Mouse (Mus musculus) urinary bladder, postnatal 25 days (tissue): ENCODE measurements around the gene Tead3.
"Not testable (repeated sequence)": the region's sequence is repeated elsewhere in the genome, so short reads cannot be mapped to it uniquely, and the experiment has no call there.

ENCODE experiments used
- DNase-seq: peaks from one replicate; pipeline ENCODE4 v3.0.0; 2022; ENCODE audit warnings: low spot score

Tead3 gene

DNA sequence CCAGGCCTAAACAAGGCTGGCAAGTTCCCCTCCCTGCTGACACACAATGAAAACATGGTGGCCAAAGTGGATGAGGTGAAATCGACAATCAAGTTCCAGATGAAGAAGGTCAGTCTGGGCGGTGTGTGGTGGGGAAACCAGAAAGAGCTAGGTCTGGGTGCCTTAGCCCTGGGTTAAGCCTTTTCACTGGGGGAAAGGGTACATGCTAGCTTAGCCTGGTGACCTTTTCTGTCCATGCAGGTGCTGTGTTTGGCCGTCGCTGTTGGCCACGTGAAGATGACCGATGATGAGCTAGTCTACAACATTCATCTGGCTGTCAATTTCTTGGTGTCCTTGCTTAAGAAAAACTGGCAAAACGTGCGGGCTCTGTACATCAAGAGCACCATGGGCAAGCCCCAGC is 20.0 kb downstream of the Tead3 start:
- DNase-seq: not testable (repeated sequence)

DNA sequence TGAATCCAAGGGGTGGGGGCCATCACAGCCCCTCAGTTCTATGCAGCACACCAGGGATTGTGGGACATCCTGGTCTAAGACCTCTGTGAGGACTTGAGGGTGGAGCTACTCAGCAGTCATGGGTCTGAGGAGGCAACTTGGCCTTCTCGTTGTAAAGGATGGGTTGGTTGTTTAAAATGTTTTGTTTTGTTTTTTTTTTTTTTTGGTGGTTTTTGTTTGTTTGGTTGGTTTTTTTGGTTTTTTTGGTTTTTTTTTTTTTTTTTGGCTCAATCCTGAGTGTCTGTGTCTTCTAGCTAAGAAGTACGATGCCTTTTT is 20.4 kb downstream of the Tead3 start:
- DNase-seq: no peak

DNA sequence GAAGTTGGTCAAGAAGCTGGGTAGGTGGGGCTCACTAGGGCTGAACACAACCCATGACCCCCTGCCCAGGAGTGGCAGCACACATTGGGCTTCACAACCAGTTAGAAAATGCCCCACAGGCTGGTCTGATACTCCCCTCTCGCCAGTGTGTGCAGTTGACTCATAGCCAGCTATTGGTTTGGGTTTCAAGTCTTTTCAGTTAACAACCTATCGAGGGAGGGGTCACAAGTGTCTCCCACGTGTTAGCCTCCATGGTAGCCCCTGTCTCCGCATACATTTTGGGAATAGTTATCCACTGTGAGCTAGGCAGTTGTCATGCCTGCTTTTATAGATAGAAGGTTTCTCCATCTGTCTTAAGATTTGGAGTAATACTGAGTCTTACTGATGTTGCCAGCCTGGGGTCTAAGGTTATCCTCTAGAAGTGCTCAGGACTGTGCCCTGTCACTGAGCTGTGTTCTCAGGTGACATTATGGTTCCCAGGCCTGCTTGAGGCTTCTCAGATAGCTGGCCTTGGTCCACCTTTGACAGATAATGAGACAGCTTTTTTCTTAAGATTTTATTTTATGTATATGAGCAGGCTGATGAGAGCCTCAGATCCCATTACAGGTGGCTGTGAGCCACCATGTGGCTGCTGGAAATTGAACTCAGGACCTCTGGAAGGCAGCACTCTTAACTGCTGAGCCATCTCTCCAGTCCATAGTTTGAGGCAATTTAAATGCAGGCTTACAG is 20.9 kb downstream of the Tead3 start:
- DNase-seq: no peak

DNA sequence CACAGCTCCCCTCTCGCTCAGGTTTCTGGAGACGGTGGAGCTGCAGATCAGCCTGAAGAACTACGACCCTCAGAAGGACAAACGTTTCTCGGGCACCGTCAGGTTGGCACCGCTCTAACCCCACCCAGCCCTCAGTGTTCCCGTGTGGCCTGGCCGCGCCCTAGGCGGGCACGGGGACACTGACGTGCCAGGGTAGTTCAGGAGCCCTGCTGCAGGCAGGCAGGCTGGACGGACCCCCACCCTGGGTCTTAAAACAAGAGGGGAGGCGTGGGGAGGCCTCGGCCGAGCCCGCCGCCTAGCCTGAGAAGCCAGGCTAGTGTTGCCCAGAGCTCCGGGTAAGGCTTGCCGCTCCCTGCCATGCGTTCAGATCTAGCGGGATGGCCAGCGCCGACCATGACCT is 21.7 kb downstream of the Tead3 start:
- no peak for DNase-seq

DNA sequence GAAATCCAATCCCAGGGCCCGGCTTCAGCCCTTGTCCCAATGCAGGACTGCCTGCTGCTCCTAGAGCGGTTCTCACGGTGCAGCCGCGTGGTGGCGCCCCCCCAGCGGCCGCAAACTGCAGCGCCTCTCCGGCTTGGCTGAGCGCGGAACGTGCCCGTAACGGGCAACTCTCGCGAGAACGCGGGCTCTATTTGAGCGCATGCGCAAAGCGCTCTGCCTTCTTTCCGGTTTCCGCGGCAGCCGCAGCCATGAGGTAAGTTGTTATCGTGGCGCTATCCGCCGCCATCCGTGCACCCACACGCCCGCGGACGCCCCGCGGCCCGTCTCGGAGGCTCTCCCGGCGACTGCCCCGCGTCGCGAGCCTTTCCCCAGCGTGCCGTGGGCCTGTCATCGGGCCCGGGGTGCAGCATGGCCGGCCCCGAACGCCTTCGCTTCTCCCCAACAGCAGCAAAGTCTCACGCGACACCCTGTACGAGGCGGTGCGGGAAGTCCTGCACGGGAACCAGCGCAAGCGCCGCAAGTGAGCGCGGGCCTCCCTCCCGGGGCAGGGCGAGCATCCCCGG is 22.2 kb downstream of the Tead3 start, which contains the start of gene Rpl10a:
Rpl10a (plus strand) TSS at position 106 of the 563 bp plus-strand sequence.
- peak; percentile 98 for DNase-seq

DNA sequence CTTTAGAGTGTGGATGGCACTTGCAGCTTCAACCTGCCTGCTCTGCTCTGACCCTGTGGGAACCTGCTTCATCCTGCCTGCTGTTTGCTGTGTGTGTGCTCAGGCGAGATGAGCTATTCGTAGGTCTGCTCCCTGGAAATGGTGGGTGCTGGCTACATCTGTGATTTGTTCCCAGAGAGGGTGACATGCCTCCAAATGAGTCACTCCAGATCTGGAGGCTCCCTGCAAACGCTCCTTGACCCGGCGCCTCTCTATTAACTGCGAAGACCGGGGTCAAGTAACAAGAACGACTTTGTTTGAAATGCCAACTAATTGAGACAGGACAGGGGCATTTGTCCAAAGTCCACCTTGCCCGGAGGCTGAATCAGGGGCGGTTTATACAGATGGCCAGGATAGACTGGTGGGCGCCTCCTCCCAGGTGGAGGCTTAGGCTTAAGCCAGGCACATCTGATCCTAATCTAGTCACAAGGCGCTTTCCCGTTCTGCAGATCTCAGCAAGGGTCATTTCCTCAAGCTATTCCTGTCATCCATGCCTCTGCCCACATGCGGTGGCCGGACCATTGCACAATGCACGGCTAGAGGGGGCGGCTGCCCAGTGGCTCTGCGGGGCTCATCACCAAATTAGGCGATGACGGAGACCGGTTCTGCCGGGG is 22.8 kb downstream of the Tead3 start:
- no peak for DNase-seq

DNA sequence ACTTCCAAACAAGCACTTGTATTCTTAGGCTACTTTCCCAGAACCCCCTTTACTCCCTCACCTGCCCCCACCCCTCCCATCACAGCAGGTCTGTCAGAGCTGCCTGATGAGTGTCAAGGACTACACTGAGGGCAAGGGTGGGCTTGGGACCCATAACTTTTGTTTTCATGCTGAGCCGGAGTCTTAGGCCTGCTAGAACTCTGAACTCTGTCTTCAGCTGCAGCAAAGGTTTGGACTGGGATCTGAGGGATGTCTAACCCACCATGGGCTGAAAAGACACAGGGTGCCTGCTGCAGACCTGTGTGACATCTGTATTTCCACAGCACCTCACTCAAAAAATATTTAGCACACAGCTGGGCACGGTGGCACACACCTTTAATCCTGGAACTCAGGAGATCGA is 23.7 kb downstream of the Tead3 start:
- no peak for DNase-seq

DNA sequence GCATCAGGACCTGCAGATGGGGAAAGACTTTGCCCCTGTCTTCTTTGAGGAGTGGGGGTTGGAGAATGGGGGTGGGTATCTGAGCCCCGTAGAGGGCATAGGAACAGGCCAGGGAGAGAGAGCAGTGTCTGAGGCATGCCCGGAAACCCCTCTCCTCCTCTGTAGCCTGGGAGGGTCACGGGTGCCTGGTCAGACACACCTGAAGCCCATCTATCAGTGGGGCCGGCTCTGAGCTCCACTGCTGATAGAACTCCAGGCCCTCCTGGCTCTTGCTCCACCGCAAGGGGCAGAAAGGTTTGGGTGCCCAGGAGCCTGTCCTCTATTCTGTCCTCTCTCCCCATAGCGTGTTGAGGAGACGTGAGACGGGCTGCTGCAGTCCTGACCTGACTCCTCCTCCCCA is 24.9 kb downstream of the Tead3 start:
- no peak for DNase-seq

DNA sequence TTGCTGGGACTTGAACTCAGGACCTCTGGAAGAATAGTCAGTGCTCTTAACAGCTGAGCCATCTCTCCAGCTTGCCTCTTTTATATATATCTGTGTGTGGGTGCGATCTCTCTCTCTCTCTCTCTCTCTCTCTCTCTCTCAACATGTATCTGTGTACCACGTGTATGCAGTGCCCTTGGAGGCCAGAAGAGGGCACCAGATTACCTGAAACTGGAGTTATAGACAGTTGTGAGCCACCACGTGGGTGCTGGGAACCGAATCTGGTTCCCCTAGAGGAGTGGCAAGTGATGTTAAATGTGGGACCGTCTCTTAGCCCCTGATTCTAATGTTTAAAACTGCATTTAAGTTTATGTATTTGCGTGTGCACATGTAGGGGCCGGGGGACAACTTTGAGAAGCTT is 26.2 kb downstream of the Tead3 start:
- not testable (repeated sequence) for DNase-seq

DNA sequence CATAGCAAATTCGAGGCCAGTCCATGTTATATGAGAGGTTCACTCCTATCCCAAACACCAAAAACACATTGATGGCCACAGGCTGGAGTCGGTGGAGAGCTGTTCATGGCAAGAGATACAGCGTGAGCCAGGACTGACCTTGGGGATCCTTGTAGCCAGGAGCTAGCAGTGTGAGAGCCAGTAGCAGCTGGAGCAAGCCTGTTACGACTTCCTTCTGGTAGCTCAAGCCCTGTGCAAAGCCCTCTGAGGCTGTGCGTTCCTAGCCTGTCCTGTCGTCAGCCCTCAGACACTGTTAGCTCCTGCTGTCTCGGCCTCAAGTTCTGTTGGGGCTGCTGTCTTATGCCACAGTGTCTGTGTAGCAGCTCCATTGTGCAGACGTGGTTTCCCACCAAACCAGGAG is 26.8 kb downstream of the Tead3 start:
- DNase-seq: no peak

DNA sequence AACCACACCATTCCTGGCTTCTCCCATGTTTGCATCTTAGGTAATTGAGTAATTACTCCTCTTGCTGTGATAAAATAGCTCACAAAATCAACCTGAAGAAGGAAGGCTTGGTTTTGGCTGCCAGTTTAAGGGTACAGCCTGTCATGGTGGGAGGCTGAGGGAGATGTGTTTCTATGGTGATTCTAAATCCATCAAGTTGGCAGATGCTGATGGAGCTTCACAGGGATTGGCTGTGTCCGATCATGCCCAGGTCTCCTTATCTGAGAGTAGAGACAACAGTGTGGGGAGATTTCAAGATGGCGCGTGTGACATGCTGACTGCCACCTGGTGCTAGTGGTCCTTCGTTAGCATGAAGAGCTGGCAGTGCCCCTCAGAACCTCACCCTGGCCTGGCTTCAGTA is 28.9 kb downstream of the Tead3 start:
- no peak for DNase-seq

DNA sequence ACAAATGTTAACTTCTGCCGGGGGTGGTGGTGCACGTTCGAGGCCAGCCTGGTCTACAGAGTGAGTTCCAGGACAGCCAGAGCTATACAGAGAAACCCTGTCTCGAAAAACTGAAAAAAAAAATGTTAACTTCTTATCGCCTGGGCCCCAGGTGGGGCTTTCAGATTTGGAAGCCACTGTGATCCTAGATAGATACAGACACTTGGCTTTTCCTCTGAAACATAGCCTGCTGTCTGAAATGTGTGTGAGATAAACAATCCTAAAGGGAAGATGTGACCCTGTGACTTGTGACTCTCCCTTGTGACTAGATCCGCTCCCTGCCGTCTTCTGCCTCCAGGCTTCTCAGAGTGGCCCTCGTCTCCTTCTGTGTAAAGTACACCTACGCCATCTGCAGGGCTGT is 32.9 kb downstream of the Tead3 start:
- DNase-seq: no peak

DNA sequence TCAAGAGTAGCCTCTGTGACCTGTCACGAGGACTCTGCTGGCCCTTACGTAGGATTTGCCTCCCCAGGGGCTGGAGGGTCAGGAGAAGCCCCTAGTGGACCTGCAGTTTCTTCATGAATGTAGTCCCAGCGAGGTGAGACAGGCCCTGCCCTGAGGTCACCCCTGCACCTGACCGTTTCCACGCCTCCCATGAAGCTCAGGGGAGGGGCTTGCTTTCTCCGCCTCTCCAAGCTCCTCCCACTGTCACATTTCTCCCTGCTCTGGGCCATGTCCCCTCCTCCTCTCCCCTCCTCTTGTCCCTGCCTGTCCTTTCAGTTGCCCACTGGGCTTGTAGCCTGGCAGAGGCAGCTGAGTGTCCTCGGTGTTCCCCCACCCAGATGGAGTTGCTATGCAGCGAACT is 33.5 kb downstream of the Tead3 start:
- DNase-seq: no peak

DNA sequence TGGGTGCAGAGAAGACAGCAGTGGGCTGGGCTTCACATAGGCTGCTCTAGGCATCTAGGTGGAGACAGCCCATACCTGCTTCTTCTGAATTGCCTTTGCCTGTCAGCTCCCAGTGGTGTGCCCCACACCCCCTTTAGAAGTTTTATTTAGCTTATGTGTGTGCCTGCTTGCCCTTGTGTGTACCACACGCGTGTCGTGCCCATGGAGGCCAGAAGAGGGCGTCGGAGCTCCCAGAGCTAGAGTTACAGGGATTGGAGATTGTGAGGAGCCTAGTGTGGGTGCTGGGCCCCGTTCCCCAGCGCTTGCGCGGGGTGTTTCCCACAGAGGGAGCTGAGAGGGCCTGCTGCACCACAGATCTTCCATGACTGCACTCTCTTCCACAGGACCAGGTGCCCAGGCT is 34.1 kb downstream of the Tead3 start:
- DNase-seq: no peak

DNA sequence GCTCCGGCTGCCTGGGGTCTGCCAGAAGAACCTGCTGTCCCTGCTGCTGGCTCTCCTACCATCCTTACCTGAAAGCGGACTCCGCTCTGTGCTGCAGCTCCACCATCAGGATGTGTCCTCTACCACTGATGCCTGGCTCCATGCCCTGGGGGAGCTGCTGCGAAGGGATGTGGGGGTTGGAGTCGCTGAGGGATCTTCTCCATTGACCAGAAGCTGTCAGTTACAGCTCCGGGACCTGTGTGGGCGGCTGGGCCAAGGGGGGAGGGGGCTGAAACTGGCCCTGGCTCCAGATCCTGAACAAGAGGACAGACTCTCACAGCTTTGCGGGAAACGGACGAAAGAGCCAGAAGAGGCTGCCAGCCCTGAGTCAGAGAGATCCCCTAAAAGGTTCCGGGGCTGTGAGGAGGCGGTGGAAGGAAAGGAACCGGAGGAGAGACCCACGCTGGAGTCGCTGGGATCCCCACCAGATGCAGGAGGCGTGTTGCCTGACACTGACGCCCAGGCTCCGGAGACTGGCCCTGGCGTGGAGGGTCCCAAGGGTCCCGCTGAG is 34.9 kb downstream of the Tead3 start:
- DNase-seq: no peak

DNA sequence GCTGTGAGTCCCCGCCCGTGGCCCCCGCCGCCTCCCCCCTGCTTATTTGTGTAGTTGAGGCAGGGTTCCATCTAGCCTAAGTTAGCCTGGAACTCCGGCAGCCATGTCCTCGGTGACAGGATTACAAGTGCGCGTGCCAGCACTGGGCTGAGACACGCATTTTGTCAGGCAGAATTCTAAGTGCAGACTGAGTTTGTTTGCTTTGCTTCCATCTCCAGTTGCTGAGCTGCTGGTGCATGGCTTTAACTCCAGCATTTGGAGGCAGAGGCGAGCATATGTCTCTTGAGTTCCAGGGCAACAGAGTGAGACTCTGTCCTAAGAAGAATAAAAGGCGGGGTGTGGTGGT is 36.8 kb downstream of the Tead3 start:
- DNase-seq: no peak

DNA sequence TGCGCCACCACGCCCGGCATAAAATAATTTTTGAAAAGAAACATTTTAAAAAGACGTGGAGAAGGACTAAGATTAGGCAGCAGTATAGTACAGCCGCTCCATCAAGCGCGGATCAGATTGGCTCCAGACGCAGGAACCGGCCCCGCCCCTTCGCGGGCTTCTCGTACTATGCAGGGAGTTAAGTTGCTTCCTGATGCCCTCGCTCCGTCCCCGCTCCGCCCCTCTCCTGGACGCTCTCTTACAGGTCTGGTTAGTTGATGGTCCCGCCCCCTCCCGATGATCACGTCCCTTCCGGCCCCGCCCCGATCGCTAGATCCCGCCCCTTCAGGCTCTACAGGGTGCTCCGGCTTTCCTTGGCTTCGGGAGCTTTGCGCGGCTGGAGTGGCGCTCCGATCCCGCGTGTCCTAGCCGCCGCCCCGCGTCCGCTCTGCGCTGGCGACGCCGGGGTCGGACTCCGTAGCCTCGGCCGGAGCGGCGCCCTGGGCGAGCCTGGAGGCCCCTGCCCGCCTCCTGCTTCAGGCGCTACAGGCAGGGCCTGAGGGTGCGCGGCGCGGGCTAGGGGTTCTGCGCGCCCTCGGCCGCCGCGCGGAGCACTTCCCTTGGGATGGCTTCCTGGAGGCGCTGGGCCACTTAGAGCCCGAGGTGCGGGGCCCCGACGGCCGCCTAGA is 37.3 kb downstream of the Tead3 start, which contains the start of gene Fance:
Fance (plus strand) TSS at position 308 of the 668 bp plus-strand sequence.
- DNase-seq: peak; percentile 88

DNA sequence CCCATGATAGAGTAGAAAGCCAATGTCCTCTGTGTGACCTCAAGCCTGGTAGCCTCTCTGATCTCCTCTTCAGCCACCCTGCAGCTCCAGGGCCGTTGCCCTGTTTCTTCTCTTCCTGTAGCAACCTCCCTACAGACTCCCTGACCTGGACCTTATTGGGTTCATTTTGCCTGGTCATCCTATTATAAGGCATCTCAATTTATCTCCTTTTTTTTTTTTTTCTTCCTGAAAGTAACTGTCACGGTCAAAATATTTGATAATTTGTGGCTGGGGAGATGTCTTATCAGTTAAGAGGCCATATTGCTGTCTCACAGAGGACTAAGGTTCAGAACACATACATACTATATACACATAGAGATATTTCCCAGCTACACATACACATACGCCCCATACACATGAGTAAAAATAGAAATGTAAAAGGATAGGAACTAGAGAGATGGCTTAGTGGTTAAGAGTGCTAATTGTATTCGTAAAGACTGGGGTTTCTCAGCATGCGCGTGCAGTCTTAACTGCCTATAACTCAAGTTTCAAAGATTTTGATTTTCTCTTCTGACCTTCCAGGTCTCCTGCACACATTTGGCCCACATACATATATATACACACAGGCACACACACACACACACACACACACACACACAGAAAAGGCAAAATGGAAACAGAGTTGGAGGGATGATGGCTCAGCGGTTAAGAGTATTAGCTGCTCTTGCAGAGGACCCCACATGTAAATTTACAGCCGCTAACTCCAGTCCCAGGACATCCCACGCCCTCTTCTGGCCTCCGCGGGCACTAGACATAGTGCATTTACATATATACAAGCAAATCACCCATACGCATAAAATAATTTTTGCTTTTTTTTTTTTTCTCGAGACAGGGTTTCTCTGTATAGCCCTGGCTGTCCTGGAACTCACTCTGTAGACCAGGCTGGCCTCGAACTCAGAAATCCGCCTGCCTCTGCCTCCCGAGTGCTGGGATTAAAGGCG is 38.1 kb downstream of the Tead3 start:
- DNase-seq: no peak

DNA sequence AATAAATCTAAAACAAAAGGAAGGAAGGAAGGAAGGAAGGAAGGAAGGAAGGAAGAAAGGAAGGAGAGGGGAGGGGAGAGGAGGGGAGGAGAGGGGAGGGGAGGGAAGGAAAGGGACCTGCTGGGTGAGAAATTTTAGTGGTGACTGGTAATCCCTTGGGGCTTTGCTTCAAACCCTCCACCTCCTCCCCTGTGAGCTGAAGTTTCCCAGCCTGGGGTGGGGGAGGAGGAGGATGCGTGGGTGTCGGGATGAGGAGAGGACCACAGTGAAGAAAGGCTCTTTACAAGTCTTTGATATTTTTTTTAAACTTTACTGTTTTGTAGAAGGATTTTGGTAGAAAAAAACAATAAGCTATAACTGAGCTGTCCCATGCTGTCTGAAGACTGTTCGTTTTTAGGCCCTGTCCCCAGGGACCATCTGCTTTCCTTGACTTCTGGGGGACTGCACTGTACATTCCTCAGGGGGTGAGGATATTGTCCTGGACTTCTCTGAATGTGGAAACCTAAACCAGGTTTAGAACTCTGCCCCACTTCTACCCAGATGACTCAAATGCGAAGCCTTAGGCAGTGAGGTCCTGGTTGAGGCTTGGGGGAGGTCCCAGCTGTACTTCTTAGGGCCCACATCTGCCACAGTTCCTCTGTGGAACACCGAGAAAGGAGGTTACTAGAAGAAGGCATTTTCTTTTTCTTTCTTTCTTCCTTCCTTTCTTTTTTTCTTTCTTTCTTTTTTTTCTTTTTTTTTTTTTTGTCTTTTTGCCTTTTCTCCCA is 39.1 kb downstream of the Tead3 start:
- no peak for DNase-seq

DNA sequence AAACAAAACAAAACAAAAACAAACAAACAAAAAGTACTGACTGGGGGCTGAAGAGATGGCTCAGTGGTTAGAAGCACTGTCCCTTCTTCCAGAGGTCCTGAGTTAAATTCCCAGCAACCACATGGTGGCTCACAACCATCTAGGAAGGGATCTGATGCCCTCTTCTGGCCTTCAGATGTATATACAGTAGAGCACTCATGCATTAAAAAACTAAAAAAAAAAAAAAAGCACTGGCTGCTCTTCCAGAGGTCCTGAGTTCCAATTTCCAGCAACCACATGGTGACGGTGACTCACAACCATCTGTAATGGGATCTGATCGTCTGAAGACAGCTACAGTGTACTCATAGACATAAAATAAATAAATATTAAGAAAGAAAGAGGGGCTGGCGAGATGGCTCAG is 39.8 kb downstream of the Tead3 start:
- DNase-seq: no peak
